Mouse (Mus musculus): ENCODE measurements around the gene E030025P04Rik. TPM values are rescaled to one million over a fixed set of nuclear protein-coding genes. Genes with fewer than 3 reads are reported as not detected.

E030025P04Rik gene
- total RNA-seq, 2 experiments from 2014 or later = not detected

DNA sequence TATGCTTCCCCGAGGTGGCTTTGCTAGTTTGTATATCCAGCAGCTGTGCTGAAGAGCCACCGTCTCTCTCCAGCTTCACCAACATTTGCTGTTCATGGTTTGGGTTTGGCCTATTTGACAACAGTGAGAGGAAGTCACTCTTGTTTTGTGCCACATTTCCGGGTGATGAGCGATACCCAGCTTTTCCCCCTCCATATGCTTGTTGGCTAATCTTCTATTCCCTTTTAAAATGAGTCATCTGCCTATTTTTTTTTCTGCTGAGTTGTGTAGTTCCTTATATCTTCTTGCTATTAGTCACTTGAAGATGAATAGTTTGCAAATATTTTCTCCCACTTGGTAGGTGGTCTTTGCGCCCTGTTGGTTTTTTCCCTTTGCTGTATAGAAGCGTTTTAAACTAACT, 43.9 kb downstream of the E030025P04Rik start:
- no peak for DNase-seq

DNA sequence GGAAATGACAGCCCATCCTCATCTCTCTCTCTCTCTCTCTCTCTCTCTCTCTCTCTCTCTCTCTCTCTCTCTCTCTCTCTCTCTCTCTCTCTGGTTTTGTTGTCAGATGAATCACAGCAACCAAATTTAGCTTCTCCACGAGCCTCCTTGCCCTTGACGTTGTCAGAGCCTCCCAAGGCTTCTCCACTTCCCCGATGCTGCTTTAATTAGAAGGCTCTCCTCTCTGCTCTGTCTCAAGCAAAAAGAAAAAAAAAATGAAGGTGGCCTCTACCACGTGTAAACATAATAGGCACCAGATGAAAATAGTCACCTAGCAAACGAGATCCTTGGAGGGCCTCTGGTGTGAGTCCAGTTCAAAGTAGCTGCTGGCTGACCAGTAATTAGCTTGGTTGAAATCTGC, 52.3 kb downstream of the E030025P04Rik start:
- no peak for DNase-seq

Other genes with a start within 250 kb of the E030025P04Rik start
- 10 to 100 TPM; 26.8 to 29.1 TPM for gene Axin2, start 224.0 kb downstream of the E030025P04Rik start, total RNA-seq (2021)
- 10 to 100 TPM; 12.8 to 15.0 TPM for gene Rgs9, start 153.8 kb upstream of the E030025P04Rik start, total RNA-seq (2021)
- 10 to 100 TPM; 53.5 to 54.8 TPM for gene Gna13, start 218.5 kb upstream of the E030025P04Rik start, total RNA-seq (2021)

Data from layer of hippocampus, postnatal 36 days (tissue).